Mouse (Mus musculus): ENCODE results near the gene Gstm3. TPM values are rescaled to one million over a fixed set of nuclear protein-coding genes. Genes with fewer than 3 reads are reported as not detected.

The Gstm3 gene
- polyA plus RNA-seq, 1 experiment from 2014 or later: 1.6 TPM

- no peak for DNase-seq (ENCODE audit: low spot score)
Measured at GRCm38 (mm10) chr3:107929731-107930130, 39.4 kb downstream of the Gstm3 start.

GRCm38 (mm10) chr3:107929243-107929642 is 39.8 kb downstream of the Gstm3 start:
- DNase-seq (ENCODE audit: low spot score): no peak

GRCm38 (mm10) chr3:107928691-107929090 is 40.4 kb downstream of the Gstm3 start:
- DNase-seq (ENCODE audit: low spot score): no peak

- no peak for DNase-seq (ENCODE audit: low spot score)
Measured at GRCm38 (mm10) chr3:107927841-107928240, 41.2 kb downstream of the Gstm3 start.

- no peak for DNase-seq (ENCODE audit: low spot score)
Measured at GRCm38 (mm10) chr3:107925335-107925734, 43.7 kb downstream of the Gstm3 start.

GRCm38 (mm10) chr3:107920348-107920747 is 48.7 kb downstream of the Gstm3 start:
- no peak for DNase-seq (ENCODE audit: low spot score)

GRCm38 (mm10) chr3:107917783-107918408 is 51.2 kb downstream of the Gstm3 start:
- peak; percentile 53 for DNase-seq (ENCODE audit: low spot score)

GRCm38 (mm10) chr3:107917097-107917496 is 52.0 kb downstream of the Gstm3 start:
- no peak for DNase-seq (ENCODE audit: low spot score)

GRCm38 (mm10) chr3:107916674-107917073 is 52.4 kb downstream of the Gstm3 start:
- no peak for DNase-seq (ENCODE audit: low spot score)

Other genes with a start within 250 kb of the Gstm3 start
- gene Csf1, start 208.8 kb downstream of the Gstm3 start, polyA plus RNA-seq (2015; fragmentation: Nextera tagmentation; extraction: Ambion mirVana): 6.0 and 6.5 TPM in 2 replicates
- 0.12 and 0.13 TPM in 2 replicates for gene Eps8l3, start 92.1 kb downstream of the Gstm3 start, polyA plus RNA-seq (2015; fragmentation: Nextera tagmentation; extraction: Ambion mirVana)
- gene Gstm5, start 73.5 kb downstream of the Gstm3 start, polyA plus RNA-seq (2015; fragmentation: Nextera tagmentation; extraction: Ambion mirVana): 14.4 and 14.9 TPM in 2 replicates
- 1.5 and 2.1 TPM in 2 replicates for gene Gstm7, start 37.5 kb downstream of the Gstm3 start, polyA plus RNA-seq (2015; fragmentation: Nextera tagmentation; extraction: Ambion mirVana)
- gene Gstm6, start 25.5 kb downstream of the Gstm3 start, polyA plus RNA-seq (2015; fragmentation: Nextera tagmentation; extraction: Ambion mirVana): 2.5 and 3.1 TPM in 2 replicates
- gene Gstm2, start 17.2 kb upstream of the Gstm3 start, polyA plus RNA-seq (2015; fragmentation: Nextera tagmentation; extraction: Ambion mirVana): 25.3 and 26.8 TPM in 2 replicates
- gene Gstm1, start 48.7 kb upstream of the Gstm3 start, polyA plus RNA-seq (2015; fragmentation: Nextera tagmentation; extraction: Ambion mirVana): 31.5 and 32.9 TPM in 2 replicates
- gene Gstm4, start 75.6 kb upstream of the Gstm3 start, polyA plus RNA-seq (2015; fragmentation: Nextera tagmentation; extraction: Ambion mirVana): 10.8 and 11.6 TPM in 2 replicates
- 29.2 and 31.4 TPM in 2 replicates for gene Ampd2, start 117.4 kb upstream of the Gstm3 start, polyA plus RNA-seq (2015; fragmentation: Nextera tagmentation; extraction: Ambion mirVana)
- 0.59 and 0.68 TPM in 2 replicates for gene Gnat2, start 123.5 kb upstream of the Gstm3 start, polyA plus RNA-seq (2015; fragmentation: Nextera tagmentation; extraction: Ambion mirVana)
- gene Gnai3, start 176.9 kb upstream of the Gstm3 start, polyA plus RNA-seq (2015; fragmentation: Nextera tagmentation; extraction: Ambion mirVana): 164 and 168 TPM in 2 replicates
- gene Gpr61, start 185.6 kb upstream of the Gstm3 start, polyA plus RNA-seq (2015; fragmentation: Nextera tagmentation; extraction: Ambion mirVana): 0.05 TPM in 1 of 2 replicates, not detected in the other
- 1.4 and 1.6 TPM in 2 replicates for gene Amigo1, start 217.1 kb upstream of the Gstm3 start, polyA plus RNA-seq (2015; fragmentation: Nextera tagmentation; extraction: Ambion mirVana)
- 7.5 and 9.1 TPM in 2 replicates for gene Cyb561d1, start 231.9 kb upstream of the Gstm3 start, polyA plus RNA-seq (2015; fragmentation: Nextera tagmentation; extraction: Ambion mirVana)
- 14.2 and 15.7 TPM in 2 replicates for gene Atxn7l2, start 241.7 kb upstream of the Gstm3 start, polyA plus RNA-seq (2015; fragmentation: Nextera tagmentation; extraction: Ambion mirVana)